Mouse (Mus musculus): ENCODE measurements around the gene Bace2.

GRCm38 (mm10) chr16:97474671-97475070 lies 118.1 kb downstream of the Bace2 start:
- TF ChIP-seq POLR2A (IDR thresholded peaks at IDR 0.05; ENCODE audit: insufficient read depth, low read depth, low read length) (no peak), CTCF (IDR thresholded peaks at IDR 0.05) (no peak), EP300 (IDR thresholded peaks at IDR 0.05; ENCODE audit: insufficient read depth, low read depth, low read length) (no peak)

Data from heart, adult 2 months (tissue).